Mouse (Mus musculus): Measurements from ENCODE around the gene Akt2. TPM values are rescaled to one million over a fixed set of nuclear protein-coding genes. Genes with fewer than 3 reads are reported as not detected.

Akt2 gene
- 100 to 1,000 TPM; 171 to 178 TPM for total RNA-seq (2021)
- long read RNA-seq, experiment 1, full-length matches to known transcripts: 170 of 260 reads
- long read RNA-seq, experiment 1, partial matches to known transcripts: 78 of 260 reads
- long read RNA-seq, experiment 1, other reads (novel, unspliced or antisense): 12 of 260 reads
- long read RNA-seq, experiment 2, full-length matches to known transcripts: 161 of 239 reads
- long read RNA-seq, experiment 2, partial matches to known transcripts: 62 of 239 reads
- long read RNA-seq, experiment 2, other reads (novel, unspliced or antisense): 16 of 239 reads

DNA sequence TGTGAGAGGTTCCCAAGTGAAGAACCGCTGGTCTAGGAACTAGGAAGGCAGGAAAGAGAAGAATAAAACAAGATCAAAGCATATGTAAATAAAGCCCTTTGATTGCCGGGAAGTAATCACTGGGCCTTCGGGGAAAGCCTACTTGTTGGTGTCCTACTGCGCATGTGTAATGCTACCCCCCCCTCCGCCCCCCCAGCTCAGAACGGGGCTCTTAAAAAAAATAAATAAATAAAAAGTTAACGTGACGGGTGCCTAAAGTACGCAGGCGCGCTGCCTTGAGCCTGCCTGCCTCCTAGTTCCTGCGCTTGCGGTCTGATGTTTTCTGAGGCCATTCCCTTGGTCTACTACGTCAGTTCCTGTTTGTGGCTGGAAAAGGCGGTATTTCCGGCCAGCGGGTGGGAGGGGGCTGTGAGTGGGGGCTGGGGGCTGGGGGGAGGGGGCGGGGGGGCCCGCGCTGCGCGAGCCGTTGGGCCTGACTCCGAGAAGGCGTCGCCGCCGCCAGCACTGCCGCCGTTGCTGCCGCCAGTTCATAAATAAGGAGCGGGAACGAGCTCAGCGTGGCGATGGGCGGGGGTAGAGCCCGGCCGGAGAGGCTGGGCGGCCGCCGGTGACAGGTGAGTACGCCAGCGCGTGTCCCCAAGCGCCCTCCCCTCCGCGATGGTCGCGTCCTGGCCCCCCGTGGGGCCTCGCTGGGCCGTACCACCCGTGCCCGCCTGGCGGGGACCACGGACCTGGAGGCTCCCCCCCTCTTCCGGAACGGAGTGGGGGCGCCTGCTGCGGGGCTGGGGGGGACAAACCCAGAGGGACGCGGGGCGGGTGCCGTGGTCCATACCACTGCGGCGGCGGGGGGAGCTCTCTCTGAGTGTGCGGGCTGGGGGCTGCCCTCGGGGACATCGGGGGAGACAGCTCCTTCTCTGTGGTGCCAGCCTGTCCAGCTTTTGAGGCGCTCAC lies at the start of gene Akt2:
Gene Akt2, plus strand, starts transcription at position 287 of the 951 bp plus-strand sequence.
- DNase-seq (ENCODE audit: low spot score): peak; percentile 93

DNA sequence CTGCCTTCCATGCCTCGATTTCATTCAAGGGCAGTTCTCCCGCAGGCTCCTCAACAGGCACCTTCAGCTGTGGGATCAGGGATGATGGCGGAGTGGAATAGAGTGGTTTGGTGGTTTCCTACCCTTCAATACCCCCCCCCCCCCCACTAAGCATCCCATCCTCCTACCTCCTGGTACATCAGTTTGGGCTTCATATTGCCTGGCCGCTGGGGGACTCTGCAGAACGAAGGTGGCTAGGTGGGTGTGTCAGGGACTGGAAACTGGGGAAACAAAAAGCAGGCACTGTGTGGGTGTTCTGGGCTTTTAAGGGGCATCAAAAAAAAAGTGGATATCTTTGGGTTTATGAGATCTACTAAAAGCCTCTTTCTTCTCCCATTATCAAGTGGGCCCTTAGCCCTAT lies 49.4 kb upstream of the Akt2 start:
- DNase-seq (ENCODE audit: low spot score): no peak

DNA sequence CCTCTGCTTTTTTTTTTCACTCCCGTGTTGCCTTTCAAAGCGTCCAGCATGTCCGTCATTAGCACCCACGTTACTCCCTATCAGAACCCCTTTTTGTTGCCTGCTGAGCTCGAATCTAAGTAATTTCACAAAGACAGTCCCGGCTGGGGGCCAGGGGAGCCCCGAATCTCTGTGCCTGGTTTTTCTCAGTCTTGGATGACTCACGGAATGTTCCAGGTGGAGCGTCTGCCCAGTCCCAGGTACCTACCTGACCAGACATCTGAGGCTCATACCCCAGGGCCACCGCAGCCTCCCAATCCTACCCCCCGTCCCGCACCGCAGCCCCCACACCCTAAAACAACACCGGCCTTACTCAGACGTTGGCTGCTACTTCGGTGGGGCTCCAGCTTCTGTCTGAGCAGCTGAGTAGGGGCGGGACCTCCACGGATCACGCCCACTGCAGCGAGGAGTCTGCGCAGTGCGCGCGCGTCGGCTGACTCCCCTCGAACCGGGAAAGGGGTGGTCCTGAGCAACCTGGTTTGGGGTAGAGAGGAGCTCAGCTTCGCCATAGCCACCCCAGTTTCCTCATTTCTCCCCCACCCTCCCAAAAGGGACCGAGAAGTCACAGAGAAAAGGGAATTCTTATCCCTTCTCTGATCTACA lies 48.8 kb upstream of the Akt2 start:
- peak; percentile 69 for DNase-seq (ENCODE audit: low spot score)

DNA sequence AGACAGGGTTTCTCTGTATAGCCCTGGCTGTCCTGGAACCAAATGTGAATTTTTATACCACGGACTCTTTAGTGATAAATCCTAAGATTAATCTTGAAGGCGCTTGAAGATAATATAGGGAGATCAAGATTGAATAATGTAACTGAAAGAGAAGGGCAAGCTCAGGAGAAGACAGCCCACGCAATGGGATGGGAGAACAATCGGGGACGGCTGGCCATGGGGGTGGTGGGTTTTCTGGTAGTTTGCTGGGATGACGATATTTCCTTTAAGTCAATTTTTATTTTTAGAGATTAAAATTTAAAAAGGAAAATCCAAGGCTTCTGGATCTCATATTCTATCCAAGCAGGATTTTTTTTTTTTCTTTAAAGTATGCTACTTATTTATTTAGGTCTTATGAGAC lies 48.3 kb upstream of the Akt2 start:
- DNase-seq (ENCODE audit: low spot score): no peak

DNA sequence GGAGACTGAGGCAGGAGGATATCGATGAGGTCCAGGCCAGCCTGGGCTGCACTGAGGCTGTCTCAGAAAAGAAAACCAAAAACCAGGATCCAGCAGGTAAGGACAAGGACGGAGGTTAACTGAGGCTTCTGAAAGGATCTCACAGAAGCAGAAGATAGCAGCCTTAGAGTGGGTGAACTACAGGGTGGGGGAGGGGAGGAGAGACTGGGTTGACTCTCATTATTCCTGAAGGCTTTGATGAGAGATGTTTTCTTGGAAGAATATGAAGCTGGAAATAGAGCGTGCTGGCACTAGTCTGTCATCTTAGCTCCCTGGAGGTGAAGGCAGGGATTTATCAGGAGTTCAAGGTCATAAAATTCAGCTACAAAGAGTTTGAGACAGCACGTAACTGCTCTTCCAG lies 47.5 kb upstream of the Akt2 start:
- no peak for DNase-seq (ENCODE audit: low spot score)

DNA sequence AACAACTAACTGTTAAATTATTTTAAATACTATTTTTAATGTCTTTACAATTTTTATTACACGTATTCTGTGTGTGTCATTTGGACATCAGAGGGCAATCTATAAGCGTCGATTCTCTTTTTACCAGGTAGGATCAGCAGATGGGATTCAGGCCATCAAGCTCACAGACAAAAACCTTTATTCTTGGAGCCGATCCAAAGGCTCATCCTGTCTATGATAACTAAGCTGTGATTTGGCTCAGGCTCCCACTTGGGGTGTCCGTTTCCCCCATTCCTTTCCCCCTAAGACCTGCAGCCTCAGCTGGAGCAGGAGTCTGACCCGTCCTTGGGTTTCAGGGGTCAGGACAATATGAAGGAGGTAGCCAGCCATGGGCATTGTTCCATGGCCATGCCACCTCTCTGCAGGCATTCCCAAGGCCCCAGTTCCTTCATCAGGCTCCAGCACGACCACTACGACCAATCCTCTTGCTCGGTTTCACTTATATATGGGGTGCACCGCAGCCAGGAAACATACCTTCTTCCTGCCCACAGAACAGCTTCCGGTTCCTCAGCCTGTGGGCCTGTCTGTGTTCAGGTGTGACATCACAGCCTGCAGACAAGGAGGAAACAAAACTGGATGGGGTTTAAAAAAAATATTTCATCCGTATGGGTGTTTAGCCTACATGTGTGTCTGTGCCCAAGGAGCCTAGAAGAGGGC lies 46.5 kb upstream of the Akt2 start:
- no peak for DNase-seq (ENCODE audit: low spot score)

DNA sequence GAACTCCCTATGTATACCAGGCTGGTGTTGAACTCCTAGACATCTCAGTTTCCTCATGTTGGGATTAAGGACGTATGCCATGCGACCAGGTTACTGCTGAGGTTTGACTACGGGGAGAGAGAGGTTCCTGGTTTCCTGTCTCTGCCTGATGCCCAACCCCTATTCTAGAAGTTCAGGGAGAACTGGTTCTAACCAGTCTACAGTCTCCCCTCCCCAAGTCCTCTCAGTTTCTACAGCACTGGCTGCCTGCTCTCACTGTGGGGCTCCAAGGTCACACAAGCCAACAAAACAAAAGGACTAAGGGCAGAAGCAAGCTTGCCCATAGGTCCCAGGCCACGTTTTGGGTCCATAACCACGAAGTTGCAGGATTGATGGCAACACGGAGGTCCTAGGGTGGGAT lies 41.8 kb upstream of the Akt2 start:
- no peak for DNase-seq (ENCODE audit: low spot score)

DNA sequence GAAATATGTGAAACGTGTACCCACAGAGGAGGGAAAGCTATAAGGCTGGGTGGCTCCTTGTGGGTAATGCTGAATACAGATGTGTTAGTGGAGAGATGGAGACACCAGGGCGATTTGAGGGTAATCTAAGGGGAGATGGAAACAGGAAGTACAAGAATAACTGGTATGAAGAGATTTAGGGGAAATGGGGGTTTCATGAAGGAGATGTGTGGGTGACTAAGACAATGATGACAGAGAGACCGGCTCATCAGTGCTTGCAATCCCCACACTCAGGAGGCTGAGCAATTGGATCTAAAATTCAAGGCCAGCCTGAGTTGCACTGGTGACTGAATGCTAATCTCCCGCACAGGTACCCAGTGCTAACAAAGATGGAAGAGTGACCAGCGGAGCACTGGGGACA lies 39.3 kb upstream of the Akt2 start:
- no peak for DNase-seq (ENCODE audit: low spot score)

DNA sequence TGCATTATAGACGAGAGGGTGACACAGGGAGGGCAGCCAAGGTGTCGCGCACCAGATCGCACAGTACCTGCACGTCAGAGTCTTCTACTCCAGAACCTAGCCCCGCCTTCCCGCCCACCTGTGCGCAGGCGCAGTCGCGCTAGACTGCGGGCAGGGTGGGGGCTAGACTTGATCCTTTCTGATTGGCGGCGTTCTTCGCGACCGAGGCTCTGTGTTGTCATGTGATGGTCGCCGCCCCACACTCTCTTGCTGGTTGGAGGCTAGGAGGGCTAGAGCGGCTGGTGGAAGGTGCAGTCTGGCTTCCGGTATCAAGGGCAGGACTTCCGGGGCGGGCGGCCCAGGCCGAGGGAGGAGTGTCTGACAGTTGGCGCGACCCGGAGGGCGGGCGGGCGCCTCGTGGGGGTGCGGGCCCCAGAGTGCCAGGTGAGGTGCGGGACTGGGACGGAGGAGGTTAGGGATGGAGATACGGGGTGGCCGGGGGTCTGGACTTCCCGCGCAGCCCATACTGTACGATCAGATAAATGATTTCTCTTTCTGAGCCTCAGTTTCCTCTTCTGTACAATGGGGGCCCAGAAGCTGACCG lies 38.3 kb upstream of the Akt2 start, which contains the start of the genes Pld3 and 2310022A10Rik:
Gene Pld3, minus strand, starts transcription at position 288 of the 583 bp plus-strand sequence.
Gene 2310022A10Rik, plus strand, starts transcription at position 303 of the 583 bp plus-strand sequence.
- peak; percentile 95 for DNase-seq (ENCODE audit: low spot score)

DNA sequence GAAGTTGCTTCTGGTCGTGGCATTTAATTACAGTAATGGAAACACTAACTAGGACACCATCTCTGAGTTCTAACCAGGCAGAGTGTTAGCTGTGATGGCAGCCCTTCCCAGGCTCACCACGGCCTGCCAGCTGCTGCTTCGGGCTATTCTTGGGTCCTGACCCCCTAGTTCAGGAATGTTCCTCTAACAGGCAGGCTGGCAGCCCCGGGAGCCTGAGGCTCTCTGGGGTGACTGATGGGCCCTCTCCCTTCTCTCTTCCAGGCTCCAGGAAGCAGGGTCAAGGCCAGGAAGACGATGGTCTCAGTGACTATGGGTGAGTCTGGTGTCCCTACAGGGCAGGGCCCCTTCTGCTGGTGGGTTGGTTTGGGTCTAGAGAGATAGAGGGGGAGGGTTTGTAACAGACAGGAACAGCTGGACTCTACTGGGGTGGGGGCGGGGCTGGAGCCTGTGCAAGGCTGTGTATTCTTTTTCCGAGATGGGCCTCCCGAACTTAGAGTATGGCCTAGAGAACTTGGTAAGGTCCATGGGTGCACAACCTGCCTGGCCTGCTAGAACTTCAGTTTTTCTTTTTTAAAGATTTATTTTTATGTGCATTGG lies 31.0 kb upstream of the Akt2 start:
- DNase-seq (ENCODE audit: low spot score): peak; percentile 87

DNA sequence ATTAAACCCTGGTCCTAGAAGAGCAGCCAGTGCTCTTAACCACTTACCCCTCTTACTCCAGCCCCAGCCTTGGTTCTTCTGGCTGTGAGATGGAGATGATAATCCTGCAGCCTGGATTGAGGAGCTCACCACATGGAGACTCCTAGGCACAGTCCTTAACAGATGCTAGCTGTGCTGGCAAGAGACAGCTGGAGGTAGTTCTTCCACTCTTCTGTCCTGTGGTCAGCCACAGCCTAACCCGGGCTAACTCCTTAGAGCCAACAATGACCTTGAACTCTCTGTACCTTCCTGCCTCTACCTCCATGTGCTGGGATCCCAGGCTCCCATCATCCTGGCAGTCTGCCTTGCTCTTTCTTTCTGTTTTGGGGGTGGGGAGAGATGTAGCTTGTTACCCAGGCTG lies 30.4 kb upstream of the Akt2 start:
- DNase-seq (ENCODE audit: low spot score): no peak

DNA sequence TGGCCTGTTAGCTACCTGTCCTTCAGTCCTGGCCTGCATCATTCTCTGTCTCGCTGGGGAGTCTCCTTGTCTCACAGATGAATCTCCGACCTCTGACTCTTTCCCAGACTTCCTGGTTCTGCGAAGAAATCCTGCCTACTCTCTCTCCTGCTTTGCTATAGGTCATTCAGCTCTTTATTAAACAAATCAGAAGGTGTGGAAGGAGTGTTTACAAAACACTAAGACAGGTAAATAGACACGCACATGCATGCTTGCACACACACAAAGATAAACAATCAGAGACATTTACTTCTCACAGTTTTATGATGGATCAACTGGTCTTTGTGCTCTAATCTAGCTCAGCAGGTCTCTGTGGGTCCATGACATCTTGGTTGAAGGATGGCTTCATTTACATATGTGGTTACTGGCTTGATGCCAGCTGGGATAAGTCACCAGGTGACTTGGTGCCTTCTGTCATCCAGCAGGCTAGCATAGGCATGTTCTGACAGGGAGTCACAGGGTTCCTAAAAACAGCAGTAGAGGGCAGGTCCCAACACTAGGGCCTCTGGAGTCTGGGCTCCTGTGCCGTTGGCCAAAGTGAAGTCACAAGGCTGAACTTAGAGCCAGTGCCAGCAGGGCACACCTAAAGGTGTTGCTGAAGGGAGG lies 21.6 kb upstream of the Akt2 start:
- DNase-seq (ENCODE audit: low spot score): peak; percentile 17

DNA sequence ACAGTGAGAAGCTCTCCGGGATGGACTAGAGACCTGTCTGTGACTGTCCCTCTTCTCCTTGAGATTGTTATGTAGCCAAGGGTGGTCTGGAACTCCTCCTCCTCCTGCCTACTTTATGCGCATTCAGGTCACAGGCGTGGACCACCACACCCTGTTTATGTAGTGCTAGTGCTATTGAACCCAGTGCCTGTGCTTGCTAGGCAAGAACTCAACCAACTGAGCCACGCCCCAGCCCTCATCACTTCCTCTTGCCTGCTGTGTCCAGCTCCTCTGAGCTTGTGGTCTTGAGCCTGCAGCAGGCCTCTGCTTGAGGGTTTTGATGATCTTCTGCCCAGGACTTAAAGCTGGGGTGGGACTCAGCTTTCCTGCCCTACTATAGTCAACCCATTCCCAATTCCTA lies 19.2 kb upstream of the Akt2 start:
- DNase-seq (ENCODE audit: low spot score): no peak

DNA sequence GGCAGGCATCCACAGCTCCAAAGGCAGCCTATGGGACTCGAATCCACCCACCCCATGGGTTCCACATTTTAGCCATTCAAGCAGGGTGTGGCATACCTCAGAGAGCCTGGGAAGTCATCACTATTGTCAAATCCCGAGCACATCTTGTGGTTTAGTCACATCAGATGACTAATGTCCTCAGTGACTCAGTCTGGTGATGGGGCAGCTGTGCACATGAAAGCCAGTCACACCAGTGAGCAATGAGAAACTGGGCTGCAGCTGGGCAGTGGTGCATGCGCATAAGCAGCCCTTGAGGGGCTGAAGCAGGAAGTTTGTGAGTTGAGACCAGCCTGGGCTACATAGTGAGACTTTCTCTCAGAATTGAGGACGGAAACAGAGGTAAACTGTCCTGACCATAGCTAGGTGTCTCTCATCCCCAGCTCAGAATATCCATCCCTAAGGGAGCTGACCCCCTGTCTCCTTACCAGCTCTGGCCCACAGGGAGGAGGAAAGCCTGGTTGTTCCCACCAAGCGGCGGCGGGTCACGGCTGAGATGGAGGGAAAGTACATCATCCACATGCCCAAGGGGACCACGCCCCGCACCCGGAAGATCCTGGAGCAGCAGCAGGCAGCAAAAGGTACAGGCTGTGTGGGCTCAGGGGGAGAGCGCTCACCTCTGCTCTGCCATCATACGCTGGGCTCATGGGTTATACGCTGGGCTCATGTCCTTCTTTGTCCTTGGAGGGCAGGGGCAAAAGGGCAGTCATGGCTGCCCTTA lies 17.1 kb upstream of the Akt2 start:
- DNase-seq (ENCODE audit: low spot score): no peak

DNA sequence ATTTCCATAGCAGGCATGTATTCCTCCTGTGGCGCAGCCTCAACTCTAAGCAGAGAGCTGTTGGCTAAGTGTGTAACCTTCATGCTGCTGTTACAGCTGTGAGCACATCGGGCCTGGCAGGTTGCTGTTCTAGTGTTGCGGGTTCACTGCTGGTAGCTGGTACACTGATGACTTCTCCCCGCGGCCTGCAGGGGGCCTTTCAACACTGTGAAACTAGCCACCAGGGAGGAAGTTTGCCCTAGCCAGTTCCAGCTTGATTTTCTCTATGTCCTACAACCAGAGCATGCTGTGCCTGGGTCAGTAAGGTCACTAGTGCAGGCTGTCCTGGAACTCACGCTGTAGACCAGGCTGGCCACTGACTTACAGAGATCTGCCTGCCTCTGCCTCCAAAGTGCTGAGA lies 14.4 kb upstream of the Akt2 start:
- no peak for DNase-seq (ENCODE audit: low spot score)

DNA sequence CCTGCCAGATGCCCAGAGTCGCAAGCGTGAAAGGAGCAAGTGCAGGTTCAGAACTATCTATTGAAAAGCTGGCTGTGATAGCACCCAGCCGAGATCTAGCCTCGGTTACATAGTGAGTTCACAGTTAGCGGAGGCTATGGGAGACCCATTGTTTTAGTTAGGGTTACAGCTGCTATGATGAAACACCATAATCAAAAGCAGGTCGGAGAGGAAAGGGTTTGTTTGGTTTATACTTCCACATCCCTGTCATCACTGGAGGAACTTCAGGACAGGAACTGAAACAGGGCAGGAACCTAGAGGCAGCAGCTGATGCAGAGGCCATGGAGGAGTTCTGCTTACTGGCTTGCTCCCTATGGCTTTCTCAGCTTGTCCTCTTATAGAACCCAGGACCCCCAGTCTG lies 13.8 kb upstream of the Akt2 start:
- no peak for DNase-seq (ENCODE audit: low spot score)

DNA sequence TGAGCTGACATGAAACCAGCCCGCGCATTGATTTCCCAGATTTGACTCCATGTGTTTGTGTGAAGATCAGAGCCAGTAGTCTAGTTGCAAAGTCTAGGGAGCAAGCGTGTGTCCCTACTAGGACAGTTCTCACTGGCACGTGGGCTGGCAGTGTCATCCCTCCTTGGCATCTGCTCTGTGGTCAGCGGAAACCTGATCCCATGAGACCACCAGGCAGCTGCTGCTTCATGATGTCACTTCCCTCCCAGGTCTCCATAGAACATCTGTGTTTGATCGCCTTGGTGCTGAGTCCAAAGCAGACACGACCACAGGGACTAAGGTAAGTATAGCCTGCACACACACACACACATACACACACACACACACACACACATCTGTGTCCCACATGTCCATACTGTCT lies 12.9 kb upstream of the Akt2 start:
- DNase-seq (ENCODE audit: low spot score): no peak

DNA sequence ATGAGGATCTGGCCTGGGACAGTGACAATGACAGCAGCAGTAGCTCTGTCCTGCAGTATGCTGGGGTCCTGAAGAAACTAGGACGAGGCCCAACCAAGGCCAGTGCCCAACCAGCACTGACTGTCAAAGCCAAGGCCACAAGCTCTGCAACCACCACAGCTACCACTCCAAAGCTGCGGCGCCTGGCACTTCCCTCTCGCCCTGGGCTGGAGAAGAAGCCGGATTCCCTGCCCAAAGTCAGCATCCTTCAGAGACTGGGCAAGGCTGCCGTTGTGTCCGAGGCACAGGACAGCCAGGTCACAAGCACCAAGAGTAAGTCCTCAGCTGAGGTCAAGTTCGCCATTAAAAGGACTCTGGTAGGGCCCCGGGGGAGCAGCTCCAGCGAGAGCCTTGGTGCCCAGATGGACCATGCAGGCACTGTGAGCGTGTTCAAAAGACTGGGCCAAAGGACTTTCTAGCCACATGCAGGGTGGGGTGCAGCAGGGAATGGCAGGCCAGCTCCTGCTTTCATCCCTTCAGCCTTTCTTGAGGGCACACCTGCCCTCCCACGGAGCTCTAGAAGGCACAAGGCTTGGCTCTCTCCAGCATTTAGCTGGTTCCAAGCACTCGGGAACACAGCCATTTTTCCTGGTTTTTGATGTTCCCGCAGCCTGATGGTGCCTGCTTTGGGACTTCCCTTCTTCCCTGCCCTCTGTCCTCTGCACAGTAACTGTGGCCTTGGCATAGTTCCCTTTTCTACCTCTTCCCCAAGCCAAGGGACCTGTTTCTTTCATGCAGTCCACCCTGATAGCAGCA lies 10.8 kb upstream of the Akt2 start:
- DNase-seq (ENCODE audit: low spot score): no peak

DNA sequence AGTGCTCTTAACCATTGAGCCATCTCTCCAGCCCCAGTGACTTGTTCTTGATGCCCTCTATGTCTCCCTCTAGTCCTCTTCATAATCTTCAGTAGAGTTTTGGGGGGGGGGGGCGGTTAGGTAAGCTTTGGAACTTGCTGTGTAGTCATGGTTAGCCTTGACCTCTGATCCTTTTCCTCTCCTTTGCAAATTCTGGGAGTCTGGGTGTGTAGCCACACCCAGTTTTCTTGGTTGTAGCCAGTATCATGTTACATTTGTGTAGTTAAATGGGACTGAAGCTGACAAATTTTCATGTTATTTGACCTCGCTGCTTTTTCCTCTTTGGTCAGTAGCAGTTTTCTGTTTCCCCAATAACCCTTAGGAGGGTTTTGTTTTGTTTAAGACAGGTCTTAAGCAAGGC lies 4.5 kb upstream of the Akt2 start:
- no peak for DNase-seq (ENCODE audit: low spot score)
